Mouse (Mus musculus) yolk sac, embryonic 10.5 days (tissue): ENCODE data around the gene Krtap10-4.
"Not testable (repeated sequence)": the region's sequence is repeated elsewhere in the genome, so short reads cannot be mapped to it uniquely, and the experiment has no call there.

Source experiments
- DNase-seq: peaks from one replicate; pipeline ENCODE4 v3.0.0-alpha.2; 2017; ENCODE audit warnings: low spot score

The Krtap10-4 gene

GRCm38 (mm10) chr10:77788621-77789020, 38.3 kb downstream of the Krtap10-4 start:
- no peak for DNase-seq

- DNase-seq, result not testable (repeated sequence)
Observed at GRCm38 (mm10) chr10:77787876-77788275, 39.0 kb downstream of the Krtap10-4 start, which contains the start of gene Gm7137. TSS of gene Gm7137 (minus strand) at chr10:77788200.

- not testable (repeated sequence) for DNase-seq
Observed at GRCm38 (mm10) chr10:77783396-77783795, 43.5 kb downstream of the Krtap10-4 start.

GRCm38 (mm10) chr10:77782442-77782841, 44.5 kb downstream of the Krtap10-4 start, which contains the start of gene Gm3250:
TSS of gene Gm3250 (minus strand) at chr10:77782542.
- DNase-seq, result not testable (repeated sequence)

- not testable (repeated sequence) for DNase-seq
Observed at GRCm38 (mm10) chr10:77776844-77777243, 50.1 kb downstream of the Krtap10-4 start, which contains the start of gene Gm7138. TSS of gene Gm7138 (minus strand) at chr10:77776944.
